Mouse (Mus musculus): Measurements from ENCODE around the gene Ttc28.
"Not testable (repeated sequence)": the region's sequence is repeated elsewhere in the genome, so short reads cannot be mapped to it uniquely, and the experiment has no call there.

Ttc28 gene

DNA sequence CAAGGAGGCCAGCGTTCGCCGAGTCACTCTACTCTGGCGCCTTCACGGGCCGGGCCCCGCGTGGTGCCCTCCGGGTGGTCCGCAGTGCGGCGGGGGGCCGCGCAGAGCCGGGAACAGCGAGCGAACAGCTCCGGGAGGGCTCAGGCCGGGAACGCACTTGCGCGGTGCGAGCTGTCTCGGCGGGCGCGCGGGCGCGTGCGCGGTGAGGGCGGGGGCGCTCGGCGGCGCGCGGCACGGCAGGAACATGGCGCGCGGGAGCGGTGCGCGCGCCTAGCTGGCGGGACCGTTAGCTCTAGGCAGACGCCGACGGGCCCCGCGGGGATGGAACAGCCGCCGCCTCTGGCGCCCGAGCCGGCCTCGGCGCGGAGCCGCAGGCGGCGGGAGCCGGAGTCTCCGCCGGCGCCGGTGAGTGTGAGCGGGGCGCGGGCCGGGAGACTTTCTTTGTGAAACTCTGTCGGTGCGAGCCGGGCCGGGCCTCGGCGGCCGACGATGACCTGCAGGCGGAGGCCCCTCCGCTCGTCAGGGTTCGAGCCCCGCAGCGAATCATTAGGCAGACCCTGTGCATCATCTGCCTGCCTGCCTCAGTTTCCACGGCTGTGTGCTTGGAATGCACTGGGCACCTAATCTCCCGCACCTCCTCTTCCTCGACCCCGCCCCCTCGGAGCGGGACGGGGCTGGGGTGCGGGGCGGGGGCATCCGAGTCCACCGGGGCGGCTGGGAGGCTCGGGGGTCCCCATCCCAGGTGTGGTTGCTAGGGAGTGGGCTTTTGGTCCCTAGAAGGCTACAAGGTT is at the start of gene Ttc28:
Gene Ttc28 (plus strand): TSS at position 220 of the 791 bp plus-strand sequence.
- DNase-seq (ENCODE audit: low spot score in 2 of 2) = peak; percentile 67 to 89

DNA sequence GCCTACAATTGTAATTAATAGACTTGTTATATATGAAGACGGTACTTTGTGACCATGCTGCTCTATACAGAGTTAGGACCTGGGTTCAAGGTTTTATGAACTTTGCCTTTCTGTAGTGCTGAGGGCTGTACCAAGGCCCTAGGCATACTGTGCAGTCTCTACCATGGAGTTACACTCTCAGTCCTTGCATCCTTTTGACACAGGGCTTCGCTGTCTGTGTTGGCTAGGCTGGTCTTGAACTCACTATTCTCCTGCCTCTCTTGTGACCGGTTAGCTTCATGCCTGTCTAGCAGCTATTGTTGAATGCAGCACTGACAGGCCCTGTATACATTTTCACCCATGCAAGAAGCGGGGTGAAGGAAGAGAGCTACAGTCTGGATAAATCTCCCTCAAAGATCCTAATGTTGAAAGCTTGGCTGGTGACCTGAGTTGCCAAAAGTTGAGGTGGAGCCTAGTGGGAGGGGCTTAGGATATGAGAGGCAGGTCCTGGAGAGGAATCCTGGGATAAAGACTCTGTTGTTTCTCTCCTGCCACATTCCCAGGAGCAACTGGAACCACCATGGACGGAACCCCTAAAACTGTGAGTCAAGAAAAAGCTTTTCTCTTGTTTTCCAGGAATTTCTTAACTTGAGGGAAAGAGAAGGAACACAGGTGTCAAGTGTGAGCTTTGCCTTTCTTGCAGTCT is 48.4 kb upstream of the Ttc28 start:
- DNase-seq (ENCODE audit: low spot score in 2 of 2) = no peak

DNA sequence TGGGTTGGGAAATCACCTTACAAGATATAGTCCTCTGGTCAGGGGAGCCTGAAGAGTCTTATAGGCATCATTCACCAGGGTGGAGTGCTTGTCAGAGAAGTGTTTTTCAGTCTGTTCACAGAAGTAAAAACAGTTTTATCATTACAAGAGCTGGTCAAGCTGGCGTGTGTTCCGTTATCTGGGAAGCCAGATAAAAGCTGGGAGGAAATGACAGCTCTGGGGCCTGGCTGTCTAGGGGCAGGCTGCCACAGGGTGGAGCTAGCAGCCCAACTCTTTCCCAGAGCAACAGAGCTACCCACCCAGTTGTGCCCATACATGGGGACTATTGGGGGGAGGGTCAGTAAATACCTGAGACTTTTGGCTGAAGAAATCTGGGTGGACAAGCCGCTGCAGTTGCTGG is 43.6 kb upstream of the Ttc28 start:
- peak; percentile 12 to 28 for DNase-seq (ENCODE audit: low spot score in 2 of 2)

DNA sequence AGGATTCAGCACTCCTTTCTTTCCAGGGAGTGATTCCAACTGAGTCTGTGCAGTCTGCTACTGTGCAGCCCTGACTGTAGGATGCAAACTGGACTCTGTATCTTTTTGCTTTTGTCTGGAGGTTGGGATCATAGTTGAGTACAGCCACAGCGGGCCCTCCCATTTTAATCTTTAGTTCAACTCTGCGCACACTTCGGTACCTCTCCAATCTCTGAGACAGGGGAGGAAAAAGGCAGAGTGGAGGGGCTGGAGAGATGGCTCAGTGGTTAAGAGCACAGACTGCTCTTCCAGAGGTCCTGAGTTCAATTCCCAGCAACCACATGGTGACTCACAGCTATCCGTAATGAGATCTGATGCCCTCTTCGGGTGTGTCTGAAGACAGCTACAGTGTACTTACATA is 41.6 kb upstream of the Ttc28 start:
- not testable (repeated sequence) for DNase-seq (ENCODE audit: low spot score in 2 of 2)

DNA sequence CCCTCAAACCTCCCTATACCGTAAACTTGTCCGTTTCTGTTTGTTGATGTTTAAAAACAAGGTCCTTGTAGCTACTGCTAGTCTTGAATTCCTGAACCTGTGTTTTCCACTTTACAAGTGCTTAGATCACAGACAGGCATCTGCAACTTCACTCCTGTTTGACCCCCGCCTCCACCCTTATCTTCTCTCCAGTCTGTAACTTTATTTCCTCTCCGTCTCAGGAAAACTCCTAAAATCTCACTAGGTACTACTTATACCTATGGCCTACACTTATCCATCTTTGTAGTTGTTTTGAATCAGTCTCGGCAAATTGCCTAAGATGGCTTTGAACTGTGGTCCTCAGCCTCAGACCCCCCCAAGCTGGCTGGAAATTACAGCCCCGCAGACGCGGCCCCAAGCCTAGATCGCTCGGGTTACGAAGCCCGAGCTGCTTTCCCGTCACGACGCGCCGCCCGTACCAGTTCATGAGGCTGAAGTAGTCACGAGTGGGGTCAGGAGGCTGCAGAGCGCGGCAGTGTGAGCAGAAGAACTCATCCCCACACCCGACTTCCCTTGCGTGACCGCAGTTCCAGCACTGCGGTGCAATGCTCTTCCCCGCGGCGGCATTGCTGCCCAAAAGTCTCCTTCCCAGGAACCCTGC is 40.4 kb upstream of the Ttc28 start:
- peak in 1 of 2 experiments; percentile 5 for DNase-seq (ENCODE audit: low spot score in 2 of 2)

DNA sequence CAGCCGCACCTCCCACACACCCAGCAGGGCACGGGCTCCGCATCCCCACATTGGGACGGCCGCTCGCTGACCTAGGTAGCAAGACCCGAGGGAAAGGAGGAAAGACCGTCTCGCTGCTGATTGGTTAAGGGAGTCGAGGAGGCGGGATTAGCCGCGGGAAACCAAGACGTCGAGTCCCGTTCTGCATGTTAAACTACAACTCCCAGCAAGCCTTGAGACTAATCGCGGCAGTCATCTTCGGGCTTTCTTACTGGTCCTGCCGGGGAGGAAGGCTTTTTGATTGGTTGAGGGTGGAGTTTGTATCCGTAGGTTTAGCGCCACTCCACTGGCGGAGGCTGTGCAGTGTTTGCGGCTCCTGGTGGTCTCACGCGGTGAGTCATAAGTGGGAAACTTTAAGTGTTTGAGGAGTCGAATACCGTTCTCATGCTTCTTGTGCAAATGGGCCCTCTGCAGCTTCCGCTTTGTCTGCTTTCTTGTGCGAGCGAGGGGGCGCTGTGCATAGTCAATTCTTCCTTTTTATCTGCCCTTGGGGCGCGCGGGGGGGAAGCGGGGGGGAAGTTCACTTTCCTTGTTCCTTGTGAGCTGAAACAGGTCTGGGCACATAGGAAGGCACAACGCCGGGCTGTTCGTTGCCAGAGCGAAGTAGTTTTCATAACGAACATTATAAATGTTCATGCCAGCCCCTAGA is 39.8 kb upstream of the Ttc28 start, which contains the start of the genes Hscb and Chek2:
Gene Hscb (minus strand): TSS at position 100 of the 688 bp plus-strand sequence.
Gene Chek2 (plus strand): TSS at position 302 of the 688 bp plus-strand sequence.
- DNase-seq (ENCODE audit: low spot score in 2 of 2) = peak; percentile 96

DNA sequence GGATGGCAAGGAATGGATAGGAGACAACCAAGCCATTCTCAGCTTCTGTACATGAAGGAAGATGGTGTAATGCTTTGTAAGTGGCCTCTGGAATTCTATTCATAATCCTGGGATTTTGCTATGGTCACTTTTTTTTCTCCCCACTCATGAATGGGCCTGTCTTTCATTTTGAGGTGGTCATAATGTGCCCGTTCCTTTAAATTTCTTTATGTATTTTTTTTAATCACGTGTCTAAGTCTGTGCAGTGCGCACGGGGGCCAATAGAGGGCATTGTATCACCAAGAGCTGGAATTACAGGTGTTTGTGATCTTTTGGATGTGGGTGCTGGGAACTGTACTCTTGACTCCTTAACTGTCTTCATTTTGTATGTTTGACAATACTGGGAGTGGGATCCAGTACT is 39.1 kb upstream of the Ttc28 start:
- peak; percentile 51 to 67 for DNase-seq (ENCODE audit: low spot score in 2 of 2)

DNA sequence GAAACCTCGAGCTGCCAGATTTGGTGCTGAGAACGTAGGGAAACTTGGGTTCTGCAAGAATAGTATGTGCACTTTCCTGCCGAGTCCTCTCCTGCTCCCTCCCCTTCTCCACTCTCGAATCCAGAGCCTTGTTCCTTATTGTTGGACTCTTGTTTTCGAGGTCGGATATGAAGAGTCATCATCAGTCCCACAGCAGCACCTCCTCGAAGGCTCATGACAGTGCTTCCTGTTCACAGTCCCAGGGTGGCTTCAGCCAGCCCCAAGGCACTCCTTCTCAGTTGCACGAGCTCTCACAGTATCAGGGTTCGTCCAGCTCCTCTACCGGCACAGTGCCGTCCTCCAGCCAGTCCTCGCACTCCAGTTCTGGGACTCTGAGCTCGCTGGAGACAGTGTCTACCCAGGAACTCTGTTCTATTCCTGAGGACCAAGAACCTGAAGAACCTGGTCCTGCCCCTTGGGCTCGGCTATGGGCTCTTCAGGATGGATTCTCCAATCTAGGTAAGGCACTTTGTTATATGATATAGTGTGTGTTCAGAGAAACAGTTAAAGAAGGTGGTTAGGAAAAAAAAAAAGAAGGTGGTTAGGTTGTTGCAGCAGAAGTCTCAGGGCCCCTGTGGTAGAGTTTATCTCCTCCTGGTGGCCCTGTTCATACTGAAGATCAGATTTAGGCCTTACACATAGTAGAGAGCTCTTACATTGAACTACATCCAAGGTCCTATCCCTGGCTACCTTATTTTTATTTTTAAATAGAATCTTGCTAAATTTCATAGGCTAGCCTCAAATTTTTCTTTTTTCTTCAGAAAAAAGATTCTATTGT is 38.3 kb upstream of the Ttc28 start:
- DNase-seq (ENCODE audit: low spot score in 2 of 2) = peak in 1 of 2 experiments; percentile 4

DNA sequence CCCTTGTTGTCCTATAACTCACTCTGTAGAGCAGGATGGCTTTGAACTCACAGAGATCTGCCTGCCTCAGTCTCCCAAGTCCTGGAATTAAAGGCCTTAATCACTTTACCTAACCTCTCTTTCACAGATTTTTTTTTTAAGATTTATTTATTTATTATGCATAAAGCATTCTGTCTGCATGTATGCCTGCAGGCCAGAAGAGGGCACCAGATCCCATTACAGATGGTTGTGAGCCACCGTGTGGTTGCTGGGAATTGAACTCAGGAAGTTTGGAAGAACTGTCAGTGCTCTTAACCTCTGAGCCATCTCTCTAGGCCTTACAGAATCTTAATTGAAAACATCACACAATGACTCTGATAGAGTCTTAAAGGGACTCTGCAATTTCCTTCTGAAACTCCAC is 26.6 kb upstream of the Ttc28 start:
- DNase-seq (ENCODE audit: low spot score in 2 of 2) = no peak

DNA sequence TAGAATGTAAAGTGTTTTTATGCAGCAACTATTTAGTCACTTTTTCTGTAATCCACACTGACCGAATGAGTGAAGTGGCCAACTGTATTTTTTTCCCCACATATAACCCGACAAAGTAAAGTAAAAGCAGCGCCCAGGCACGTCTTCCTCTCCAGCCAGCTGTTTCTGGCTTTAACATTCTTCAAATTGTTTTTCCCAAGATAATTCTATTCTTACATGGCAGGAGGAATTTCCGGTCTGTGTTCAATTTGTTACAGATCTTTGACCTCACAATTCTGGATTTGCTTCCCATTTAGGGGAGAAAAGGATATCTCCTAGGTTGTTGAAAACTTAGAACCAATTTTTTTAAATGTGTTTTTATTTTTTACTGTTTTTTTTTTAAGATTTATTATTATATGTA is 22.5 kb upstream of the Ttc28 start:
- no peak for DNase-seq (ENCODE audit: low spot score in 2 of 2)

DNA sequence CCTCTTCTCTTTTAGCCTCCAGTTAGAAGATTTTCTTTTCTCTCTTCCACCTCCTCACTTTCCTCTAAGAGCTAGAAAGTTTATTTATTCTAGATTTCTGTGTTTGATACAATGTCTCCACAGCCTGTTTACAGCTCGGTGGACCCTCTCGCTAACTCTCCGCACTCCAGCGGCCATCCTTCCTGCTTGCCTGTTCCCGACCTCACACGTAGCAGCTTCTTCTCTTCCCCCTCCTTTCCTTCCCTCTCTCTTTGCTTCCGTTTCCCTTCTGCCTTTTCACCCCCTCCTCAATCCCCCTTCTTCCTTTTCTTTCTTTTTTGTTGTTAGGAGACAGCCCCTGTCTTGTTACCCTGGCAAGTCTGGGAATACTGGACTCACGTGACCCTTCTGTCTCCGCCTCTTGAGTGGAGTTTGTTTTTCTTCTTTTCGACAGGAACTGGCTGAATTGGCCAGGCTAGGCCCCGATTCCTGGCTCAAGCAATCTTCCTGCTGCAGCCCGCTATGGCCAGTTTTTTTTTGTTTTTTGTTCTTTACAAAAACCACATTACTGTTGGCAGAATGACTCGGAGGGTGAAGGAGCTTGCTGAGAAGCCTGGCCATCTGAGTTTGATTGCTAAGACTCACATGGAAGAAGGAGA is 20.5 kb upstream of the Ttc28 start:
- DNase-seq (ENCODE audit: low spot score in 2 of 2) = no peak

DNA sequence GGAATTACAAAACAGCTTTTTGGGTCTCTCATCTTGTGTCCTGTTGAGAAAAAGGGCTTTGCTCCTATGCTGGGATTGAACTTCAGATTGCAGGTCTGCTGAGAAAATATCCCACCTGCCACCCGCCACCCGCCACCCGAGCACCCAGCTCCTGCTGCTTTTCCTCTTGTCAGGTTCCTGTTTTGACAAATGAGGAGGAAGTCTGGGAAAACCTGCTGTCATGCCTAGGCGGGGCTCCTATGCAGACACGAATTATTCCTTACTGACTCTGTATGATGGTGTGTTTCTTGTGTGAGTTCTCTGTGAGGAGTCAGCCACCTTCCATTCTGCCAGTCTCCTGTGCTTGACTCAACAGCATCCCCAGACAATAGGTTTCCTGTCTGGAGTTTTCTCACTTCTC is 19.2 kb upstream of the Ttc28 start:
- no peak for DNase-seq (ENCODE audit: low spot score in 2 of 2)

DNA sequence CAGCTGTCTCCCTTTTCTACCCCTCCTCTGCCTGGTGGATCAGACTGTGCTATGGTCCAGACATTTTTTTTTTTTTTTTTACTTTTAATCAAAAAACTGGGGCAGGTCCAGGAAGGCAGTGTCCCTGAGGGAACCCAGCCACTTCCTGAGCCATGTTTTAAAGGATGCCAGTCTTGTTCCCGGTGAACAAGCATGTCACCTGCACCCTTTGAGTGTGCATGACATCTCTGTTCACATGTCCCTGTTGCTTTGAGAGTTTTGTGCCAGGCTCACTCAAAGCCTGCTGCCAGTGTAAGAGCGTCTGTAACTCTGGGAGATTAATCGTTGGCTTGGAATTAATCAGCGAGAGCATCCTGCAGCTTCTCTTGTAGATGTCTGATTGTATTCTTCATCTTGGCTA is 11.1 kb upstream of the Ttc28 start:
- no peak for DNase-seq (ENCODE audit: low spot score in 2 of 2)

DNA sequence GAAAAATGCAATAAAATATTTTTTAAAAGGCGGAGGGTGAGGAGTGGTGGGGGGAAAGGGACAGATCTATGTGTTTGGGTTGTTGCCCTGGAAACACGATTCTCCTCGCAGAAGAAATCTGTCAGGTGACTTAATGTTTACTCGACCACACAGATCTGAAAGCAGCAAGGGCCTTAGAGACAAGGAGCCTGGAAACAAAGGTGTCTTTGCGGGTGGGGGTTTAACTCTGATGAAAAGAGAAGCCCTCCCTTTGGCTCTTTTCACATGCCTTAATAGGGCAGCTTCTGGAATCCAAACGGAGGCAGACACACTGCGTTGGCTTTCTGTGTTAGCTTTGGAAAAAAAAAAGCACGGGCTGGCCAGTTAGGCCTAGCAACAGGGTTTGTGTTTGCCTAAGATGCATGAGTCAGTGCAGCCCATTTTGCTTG is 10.3 kb upstream of the Ttc28 start:
- DNase-seq (ENCODE audit: low spot score in 2 of 2) = no peak

DNA sequence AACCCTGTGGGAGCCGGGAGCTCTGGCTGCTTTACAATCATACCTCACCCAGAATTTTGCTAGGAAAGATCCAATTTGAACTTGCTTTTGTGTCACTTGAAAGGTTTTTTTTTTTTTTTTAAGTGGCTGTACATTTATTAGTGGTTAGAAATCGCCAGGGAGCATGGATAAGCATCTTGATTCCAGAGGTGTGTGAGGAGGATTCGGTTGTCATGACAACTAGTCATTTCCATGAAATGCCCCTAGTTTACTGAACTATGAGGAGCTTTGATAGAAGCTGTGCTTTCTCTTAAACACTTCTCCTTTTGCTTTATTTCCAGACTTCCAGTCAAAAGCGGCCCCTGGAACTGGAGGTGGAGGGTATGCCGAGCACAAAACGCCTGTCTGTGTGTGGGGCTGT is 6.4 kb upstream of the Ttc28 start:
- no peak for DNase-seq (ENCODE audit: low spot score in 2 of 2)

DNA sequence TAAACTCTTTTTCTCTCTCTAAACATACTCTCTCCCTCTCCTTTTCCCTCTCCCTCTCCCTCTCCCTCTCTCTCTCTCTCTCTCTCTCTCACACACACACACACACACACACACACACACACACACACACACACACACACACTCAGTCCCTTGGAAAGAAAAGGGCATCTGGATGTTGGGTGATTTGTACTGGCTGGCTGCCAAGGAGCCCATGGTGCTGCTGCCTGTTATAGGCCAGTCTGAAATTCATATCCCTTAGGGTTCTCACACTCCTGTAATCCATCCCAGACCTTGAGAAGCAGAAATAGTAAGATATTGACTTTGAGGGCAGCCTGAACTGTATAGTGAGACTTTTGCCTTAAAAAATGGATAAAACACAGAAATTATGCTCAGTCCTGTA is 4.9 kb upstream of the Ttc28 start:
- DNase-seq (ENCODE audit: low spot score in 2 of 2) = no peak

DNA sequence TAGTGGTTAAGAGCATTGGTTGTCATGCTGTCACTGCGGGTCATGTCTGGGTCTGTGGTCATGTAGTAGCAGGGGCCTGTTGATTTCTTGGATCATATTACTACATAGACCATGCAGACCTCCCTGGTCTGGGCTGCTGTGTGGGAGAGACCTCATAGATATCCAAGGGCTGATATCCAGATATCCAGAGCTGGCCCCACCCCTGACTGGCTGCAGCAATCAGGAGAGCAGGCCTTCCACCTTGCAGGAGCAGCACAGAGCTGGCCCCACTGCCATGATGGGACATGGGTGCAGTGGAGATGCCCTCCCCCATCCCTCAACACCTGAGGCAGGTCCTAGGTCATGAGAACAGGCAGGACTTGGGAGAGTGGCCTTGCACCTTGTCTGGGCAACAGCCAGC is 4.3 kb upstream of the Ttc28 start:
- DNase-seq (ENCODE audit: low spot score in 2 of 2) = no peak

DNA sequence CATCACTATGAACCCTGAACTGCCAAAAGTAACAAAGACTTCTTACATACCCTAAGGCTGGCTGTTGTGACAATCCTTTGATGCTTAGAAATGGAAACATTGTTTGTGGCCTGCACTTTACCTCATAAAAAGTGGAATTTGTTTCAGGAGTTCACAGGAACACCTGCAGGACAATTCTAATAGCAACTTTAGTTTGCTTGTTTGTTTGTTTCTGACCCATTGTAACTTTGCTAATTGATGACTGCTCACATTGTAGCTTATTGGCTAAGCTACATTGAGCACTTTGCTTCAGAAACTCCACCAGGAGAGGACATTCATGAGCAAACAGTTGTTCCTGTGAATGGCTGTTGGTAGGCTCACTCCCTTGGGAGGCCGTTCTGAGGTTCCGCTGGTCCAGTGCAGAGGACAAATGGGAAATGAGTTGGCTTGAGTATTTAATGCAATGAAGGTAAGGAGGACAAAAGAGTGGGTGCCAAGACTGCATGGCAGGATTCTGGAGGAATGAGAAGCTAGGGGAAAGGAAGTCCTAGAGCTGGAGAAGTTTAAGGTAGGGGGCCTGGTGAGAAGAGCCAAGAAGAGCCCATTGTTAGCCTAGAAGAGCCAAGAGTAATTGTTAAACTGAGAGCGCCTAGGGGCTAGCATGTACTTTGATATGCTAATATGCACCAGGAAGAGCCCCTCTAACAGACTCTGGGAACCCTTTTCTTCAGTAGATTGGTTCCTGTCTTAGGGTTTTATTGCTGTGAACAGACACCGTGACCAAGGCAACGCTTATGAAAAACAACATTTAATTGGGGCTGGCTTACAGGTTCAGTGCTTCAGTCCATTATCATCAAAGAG is 1.7 kb upstream of the Ttc28 start:
- no peak for DNase-seq (ENCODE audit: low spot score in 2 of 2)

DNA sequence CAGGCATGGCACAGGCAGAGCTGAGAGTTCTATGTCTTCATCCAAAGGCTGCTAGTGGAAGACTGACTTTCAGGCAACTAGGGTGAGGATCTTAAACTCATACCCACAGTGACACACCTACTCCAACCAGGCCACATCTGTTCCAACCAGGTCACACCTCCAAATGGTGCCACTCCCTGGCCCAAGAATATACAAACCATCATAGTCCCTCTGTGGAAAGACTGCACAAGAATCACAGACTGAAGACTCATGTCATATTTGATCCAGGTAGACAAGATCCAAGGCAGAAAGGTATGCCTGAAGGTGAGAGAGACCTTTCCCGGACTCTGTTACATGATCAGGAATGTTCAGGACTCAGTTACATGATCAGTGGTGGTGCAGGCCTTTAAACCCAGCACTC is 1.1 kb upstream of the Ttc28 start:
- not testable (repeated sequence) for DNase-seq (ENCODE audit: low spot score in 2 of 2)

DNA sequence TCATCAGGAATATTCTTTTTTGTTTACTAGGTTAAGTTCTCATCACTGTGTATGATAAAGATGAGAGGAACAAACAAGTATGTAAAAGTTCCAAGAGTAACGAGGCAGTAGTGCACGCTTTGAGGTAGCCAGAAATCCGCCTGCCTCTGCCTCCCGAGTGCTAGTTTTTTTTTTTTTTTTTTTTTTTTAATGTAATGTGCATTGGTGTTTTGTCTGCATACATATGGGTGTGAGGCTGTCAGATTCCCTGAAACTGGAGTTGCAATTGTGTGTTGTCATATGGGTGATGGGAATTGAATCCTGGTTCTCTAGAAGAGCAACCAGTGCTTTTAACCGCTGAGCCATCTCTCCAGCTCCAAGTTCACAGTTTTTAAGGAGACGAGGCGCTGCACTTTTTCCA is 561 bp upstream of the Ttc28 start:
- no peak for DNase-seq (ENCODE audit: low spot score in 2 of 2)

Data from thymus, postnatal 10 days (tissue).